Mouse (Mus musculus) frontal cortex, adult 2 months (tissue): ENCODE data around the gene Hcn1. TPM values are rescaled to one million over a fixed set of nuclear protein-coding genes. Genes with fewer than 3 reads are reported as not detected.

Source experiments
- DNase-seq, 2 experiments: peaks; one replicate each; pipeline ENCODE4 v3.0.0; 2022; ENCODE audit warnings: low spot score in 1 of 2; ENCODE audit errors: extremely low spot score in 1 of 2
- polyA plus RNA-seq: library from polyadenylated mRNA; depleted of rRNA; stranded (reverse); fragments of >200 nt; gene quantifications from 2 replicates; pipeline ENCODE4 v1.2.3, GENCODE M21; 2012

The Hcn1 gene
- polyA plus RNA-seq, 1 experiment, result 9.9 TPM

GRCm38 (mm10) chr13:117694729-117695332 is 92.7 kb downstream of the Hcn1 start:
- DNase-seq, result no peak

- DNase-seq, result no peak
These were observed 103.5 kb downstream of the Hcn1 start for GRCm38 (mm10) chr13:117705573-117705972.

- no peak for DNase-seq
These were observed 103.9 kb downstream of the Hcn1 start for GRCm38 (mm10) chr13:117705997-117706396.

GRCm38 (mm10) chr13:117706496-117706895 is 104.4 kb downstream of the Hcn1 start:
- DNase-seq, result no peak

- DNase-seq, result peak; percentile 33 to 70
These were observed 105.0 kb downstream of the Hcn1 start for GRCm38 (mm10) chr13:117706986-117707738.

- peak in 1 of 2 experiments; percentile 26 for DNase-seq
These were observed 108.7 kb downstream of the Hcn1 start for GRCm38 (mm10) chr13:117710811-117711210.

GRCm38 (mm10) chr13:117722090-117722489 is 120.0 kb downstream of the Hcn1 start:
- no peak for DNase-seq

GRCm38 (mm10) chr13:117724083-117724482 is 122.0 kb downstream of the Hcn1 start:
- no peak for DNase-seq

GRCm38 (mm10) chr13:117728393-117728792 is 126.3 kb downstream of the Hcn1 start:
- DNase-seq, result no peak

GRCm38 (mm10) chr13:117732738-117733137 is 130.6 kb downstream of the Hcn1 start:
- DNase-seq, result no peak

GRCm38 (mm10) chr13:117744451-117744850 is 142.3 kb downstream of the Hcn1 start:
- no peak for DNase-seq

- no peak for DNase-seq
These were observed 143.1 kb downstream of the Hcn1 start for GRCm38 (mm10) chr13:117745173-117745572.

- DNase-seq, result peak in 1 of 2 experiments; percentile 57
These were observed 163.4 kb downstream of the Hcn1 start for GRCm38 (mm10) chr13:117765487-117765886.

GRCm38 (mm10) chr13:117785376-117785775 is 183.3 kb downstream of the Hcn1 start:
- no peak for DNase-seq

GRCm38 (mm10) chr13:117792861-117793260 is 190.7 kb downstream of the Hcn1 start:
- DNase-seq, result no peak

- DNase-seq, result no peak
These were observed 198.9 kb downstream of the Hcn1 start for GRCm38 (mm10) chr13:117801061-117801460.

GRCm38 (mm10) chr13:117827628-117828027 is 225.5 kb downstream of the Hcn1 start:
- DNase-seq, result no peak

GRCm38 (mm10) chr13:117836658-117837057 is 234.5 kb downstream of the Hcn1 start:
- no peak for DNase-seq

GRCm38 (mm10) chr13:117838264-117838663 is 236.1 kb downstream of the Hcn1 start:
- no peak for DNase-seq

- no peak for DNase-seq
These were observed 240.2 kb downstream of the Hcn1 start for GRCm38 (mm10) chr13:117842366-117842765.

GRCm38 (mm10) chr13:117847290-117847689 is 245.2 kb downstream of the Hcn1 start:
- DNase-seq, result no peak

GRCm38 (mm10) chr13:117848757-117849156 is 246.6 kb downstream of the Hcn1 start:
- DNase-seq, result no peak
